Mouse (Mus musculus) kidney, adult 2 months (tissue): Measurements from ENCODE around the gene Nexmif.

Experiments
- CTCF ChIP-seq: fragments of 200-500 bp; conservative IDR thresholded peaks from 2 replicates; pipeline ENCODE4 v1.5.1; 2011; ENCODE audit warnings: low read depth, mild to moderate bottlenecking, control low read depth, low read length, moderate library complexity, mixed read lengths; ENCODE audit not compliant: insufficient read depth, insufficient read length
- POLR2A ChIP-seq: fragments of 200-500 bp; IDR thresholded peaks from one replicate; pipeline ENCODE4 v1.6.1; 2011; ENCODE audit warnings: low read depth, low read length, control low read depth

DNA sequence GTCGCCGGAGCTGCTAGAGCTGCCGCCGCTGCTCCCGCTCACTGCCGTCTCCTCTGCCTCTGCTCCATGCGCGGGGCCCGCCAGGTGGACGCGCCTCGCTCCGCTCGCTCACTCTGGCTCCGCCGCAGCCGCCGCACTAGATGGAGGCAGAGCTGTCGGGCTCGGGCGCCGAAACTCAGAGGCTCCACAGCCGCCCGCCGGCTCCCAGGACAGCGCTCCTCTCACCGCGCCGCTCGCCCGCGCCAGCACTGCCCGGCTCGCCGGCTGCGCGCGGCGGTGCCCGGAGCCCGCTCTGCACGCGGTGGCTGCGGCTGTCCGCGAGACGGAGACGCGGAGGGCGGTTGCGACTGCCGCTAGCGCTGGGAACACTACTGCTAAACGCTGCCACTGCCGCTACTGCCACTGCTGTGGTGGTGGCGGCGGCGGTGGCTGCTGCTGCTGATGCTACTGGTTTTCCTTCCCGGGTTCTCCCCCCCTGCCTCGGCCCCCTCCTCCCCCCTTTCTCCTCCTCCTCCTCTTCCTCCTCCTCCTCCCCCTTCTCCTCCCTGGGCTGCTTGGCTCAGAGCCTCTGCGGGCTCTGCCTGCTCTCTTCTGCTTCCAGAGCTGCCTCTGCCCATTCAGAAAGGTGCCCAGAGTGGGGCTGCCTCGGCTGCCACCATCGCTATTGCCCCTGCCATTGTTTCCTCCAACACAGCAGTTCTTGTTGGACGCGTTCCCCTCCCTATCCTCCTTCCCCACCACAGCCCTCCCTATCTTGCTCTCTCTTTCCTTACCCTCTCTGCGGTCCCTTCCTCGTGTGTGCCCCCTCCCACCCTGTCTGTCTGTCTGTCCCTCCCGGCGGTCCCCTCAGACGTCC, at the start of gene Nexmif:
- TF ChIP-seq CTCF (no peak), POLR2A (no peak)
